Mouse (Mus musculus) testis, adult 2 months (tissue): ENCODE results near the gene Casp3. TPM values are rescaled to one million over a fixed set of nuclear protein-coding genes. Genes with fewer than 3 reads are reported as not detected.

Experiments
- H3K27ac ChIP-seq: fragments of 200-500 bp; 2 replicates; pipeline ENCODE4 v1.5.1; 2012; ENCODE audit warnings: low read depth, low read length; ENCODE audit not compliant: control insufficient read depth, insufficient read depth
- H3K27me3 ChIP-seq: fragments of 200-500 bp; 2 replicates; pipeline ENCODE4 v1.6.1; 2012; ENCODE audit warnings: mild to moderate bottlenecking, low read length, moderate library complexity; ENCODE audit not compliant: control insufficient read depth, insufficient read depth
- H3K36me3 ChIP-seq: fragments of 200-500 bp; 2 replicates; pipeline ENCODE4 v1.6.1; 2012; ENCODE audit warnings: mild to moderate bottlenecking, low read length; ENCODE audit not compliant: control insufficient read depth, insufficient read depth
- H3K4me1 ChIP-seq: fragments of 200-500 bp; 2 replicates; pipeline ENCODE4 v1.6.1; 2012; ENCODE audit warnings: low read length; ENCODE audit not compliant: control insufficient read depth, insufficient read depth
- H3K4me3 ChIP-seq: fragments of 200-500 bp; 2 replicates; pipeline ENCODE4 v1.5.1; 2012; ENCODE audit warnings: low read depth, mild to moderate bottlenecking, low read length, moderate library complexity, mixed read lengths; ENCODE audit not compliant: control insufficient read depth
- CTCF ChIP-seq: fragments of 200-500 bp; IDR thresholded peaks from 2 replicates; pipeline ENCODE4 v1.5.1; 2012; ENCODE audit warnings: low read depth, mild to moderate bottlenecking, inconsistent platforms, low read length, moderate library complexity; ENCODE audit not compliant: control insufficient read depth, insufficient read depth, insufficient replicate concordance
- POLR2A ChIP-seq: fragments of 200-500 bp; IDR thresholded peaks from 2 replicates; pipeline ENCODE4 v1.6.1; 2012; ENCODE audit warnings: low read depth, mild to moderate bottlenecking, inconsistent platforms, low read length, moderate library complexity; ENCODE audit not compliant: control insufficient read depth
- polyA plus RNA-seq: library from polyadenylated mRNA; depleted of rRNA; stranded (reverse); fragments of >200 nt; gene quantifications from 2 replicates; pipeline ENCODE4 v1.2.3, GENCODE M21; 2012

The Casp3 gene
- polyA plus RNA-seq, 1 experiment = 0.84 TPM

DNA sequence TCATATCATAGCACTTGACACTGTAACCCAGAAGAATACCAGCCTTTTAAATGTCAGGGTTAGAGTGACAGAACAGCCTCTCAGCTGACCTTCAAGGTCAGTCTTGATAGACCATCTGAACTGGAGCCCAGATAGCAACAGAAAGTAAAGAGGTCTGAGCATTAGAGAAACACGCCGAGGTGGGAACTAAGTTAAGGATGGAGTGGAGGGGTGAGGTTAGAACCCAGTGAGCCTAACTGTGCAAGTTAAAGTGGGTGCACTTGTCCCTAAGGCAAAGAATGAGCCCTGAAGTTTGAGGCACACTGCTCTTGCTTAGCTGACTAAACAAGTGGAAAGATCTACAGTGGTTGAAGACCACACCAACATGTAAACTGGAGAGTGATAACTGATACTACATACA lies 19.0 kb upstream of the Casp3 start:
- no peak for TF ChIP-seq CTCF
- no peak for TF ChIP-seq POLR2A
- Histone ChIP-seq H3K36me3 (no peaks in the 10 kb centered on the region), H3K4me3 (no peak overlapping the region), H3K4me1 (no peaks in the 10 kb centered on the region), H3K27ac (no peak overlapping the region), H3K27me3 (no peaks in the 10 kb centered on the region)

DNA sequence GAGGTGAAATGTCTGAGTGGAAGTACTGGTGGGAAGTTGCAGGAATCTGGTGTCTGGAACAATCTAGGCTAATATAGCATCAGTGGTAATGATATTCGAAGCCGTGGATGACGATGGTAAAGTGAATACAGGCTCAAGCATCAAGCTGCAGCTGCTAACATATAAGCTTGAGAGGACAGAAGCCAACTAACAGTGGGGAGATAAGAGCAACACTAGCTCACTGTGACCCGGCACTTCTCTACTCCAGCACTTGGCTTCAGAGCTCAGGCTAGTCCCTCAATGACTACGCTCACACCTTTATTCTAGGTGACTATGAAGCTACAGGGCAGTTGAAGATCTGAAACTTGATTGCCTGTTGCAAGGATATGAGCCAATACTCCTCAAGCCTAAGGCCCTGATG lies 18.3 kb upstream of the Casp3 start:
- H3K4me1 ChIP-seq = no peaks in the 10 kb centered on the region
- TF ChIP-seq CTCF (no peak), POLR2A (no peak)
- H3K27me3 ChIP-seq = no peaks in the 10 kb centered on the region
- no peak overlapping the region; the same call in 1 of the 2 replicates for H3K4me3 ChIP-seq
- H3K36me3 ChIP-seq = no peaks in the 10 kb centered on the region
- no peak overlapping the region for H3K27ac ChIP-seq

DNA sequence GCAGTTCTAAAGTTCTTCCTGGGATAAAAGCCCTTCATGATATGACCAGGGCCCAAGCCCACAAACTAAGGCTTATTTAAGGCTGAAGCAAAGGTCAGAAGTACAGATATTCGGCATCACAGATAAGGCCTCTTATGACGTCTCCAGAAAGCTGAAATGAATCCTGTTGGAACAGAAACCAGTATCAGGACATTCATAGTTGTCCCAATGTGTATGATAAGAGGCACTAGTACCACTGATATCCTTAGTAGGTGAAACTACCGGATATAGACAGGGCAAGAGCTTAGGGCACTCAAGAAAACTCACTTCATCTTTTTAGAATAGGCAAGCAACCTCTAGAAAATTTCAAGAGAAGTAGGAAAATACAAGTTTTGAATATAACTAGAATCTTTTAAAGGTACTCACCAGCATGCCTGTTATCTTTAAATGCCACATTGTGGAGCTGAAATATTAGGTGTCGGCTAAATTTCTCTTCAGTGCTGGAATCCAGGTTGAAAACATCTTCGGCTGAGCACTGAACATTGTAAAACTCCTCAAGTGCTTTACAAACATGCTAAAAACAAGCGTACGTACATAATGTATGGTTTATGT lies 17.7 kb upstream of the Casp3 start:
- Histone ChIP-seq H3K4me1 (no peaks in the 10 kb centered on the region), H3K4me3 (no peak overlapping the region), H3K27ac (no peak overlapping the region), H3K27me3 (no peaks in the 10 kb centered on the region), H3K36me3 (no peaks in the 10 kb centered on the region)
- TF ChIP-seq CTCF (no peak), POLR2A (no peak)

DNA sequence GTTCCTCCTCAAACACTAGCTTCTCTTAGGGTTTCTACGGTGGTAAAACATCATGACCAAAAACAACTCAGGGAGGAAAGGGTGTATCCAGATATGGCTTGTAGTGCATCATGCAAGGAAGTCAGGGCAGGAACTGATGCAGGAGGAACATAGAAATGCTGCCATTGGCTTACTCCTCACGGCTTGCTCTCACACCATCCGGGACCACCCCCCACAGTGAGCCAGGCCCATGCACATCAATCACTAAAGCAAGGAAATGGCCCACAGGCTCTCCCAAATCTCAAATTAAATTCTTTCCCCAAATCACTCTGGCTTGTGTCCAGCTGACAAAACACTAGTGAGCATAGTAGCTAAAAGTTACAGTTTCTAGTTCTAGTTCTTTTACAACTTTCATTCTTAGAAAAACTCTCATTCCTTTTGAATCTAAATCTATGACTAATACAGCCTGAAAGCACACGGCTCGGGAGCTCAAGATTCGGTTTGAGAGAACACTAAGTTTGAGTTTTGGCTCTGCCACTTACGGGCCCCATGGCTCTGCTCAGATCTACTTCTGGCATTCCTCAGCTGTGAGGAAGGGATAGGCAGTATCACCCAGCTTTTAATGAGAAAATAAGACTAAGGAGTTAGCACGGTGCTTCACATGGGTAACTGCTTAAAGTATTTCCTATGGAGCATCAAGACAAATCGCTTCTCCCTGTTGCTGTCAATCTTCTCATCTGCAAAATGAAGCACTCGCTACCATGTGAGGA lies 16.0 kb upstream of the Casp3 start:
- Histone ChIP-seq H3K27ac (no peak overlapping the region), H3K4me3 (no peak overlapping the region), H3K4me1 (no peaks in the 10 kb centered on the region), H3K36me3 (no peaks in the 10 kb centered on the region), H3K27me3 (no peaks in the 10 kb centered on the region)
- TF ChIP-seq CTCF = no peak
- no peak for TF ChIP-seq POLR2A

DNA sequence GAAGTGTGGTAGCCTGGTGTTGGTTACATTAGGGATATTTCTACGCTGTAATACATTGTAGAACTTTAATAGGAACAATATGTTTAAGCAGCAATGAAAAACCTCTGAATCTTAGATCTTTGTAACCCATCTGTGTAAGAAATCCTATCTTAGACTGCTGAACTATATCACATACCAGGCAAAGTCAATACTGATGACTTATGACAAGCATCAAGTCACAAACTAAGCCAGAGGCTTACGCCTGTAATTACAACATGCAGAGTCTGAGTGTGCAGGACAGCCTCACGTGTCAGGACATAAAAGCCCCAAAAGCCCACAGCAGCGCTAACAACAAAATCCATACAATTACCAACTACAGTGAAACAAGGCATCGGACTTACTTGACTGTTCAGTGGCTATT lies 13.5 kb upstream of the Casp3 start:
- H3K27me3 ChIP-seq = no peaks in the 10 kb centered on the region
- TF ChIP-seq CTCF (no peak), POLR2A (no peak)
- no peak overlapping the region for H3K4me3 ChIP-seq
- H3K4me1 ChIP-seq = no peaks in the 10 kb centered on the region
- H3K36me3 ChIP-seq = no peaks in the 10 kb centered on the region
- H3K27ac ChIP-seq = no peak overlapping the region

DNA sequence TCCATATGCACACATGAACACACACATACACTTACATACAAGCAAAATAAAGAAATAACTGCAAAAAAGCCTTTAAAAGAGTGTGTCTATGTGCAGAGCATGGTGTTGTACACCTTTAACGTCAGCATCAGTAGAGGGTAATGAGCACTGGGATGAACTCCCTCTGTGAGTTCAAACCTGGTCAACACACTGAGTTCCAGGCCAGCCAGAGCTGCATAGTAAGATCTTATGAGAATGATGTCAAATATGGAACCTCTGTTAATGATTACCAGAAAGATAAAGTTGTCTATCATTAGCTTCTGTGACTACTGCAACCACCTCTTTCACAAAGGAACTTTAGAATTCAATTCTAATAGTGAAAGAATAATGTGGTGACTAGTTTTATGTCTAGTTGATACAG lies 10.2 kb upstream of the Casp3 start:
- Histone ChIP-seq H3K27me3 (no peaks in the 10 kb centered on the region), H3K4me3 (no peak overlapping the region), H3K36me3 (no peaks in the 10 kb centered on the region), H3K4me1 (no peaks in the 10 kb centered on the region), H3K27ac (no peak overlapping the region)
- TF ChIP-seq POLR2A = no peak
- no peak for TF ChIP-seq CTCF

DNA sequence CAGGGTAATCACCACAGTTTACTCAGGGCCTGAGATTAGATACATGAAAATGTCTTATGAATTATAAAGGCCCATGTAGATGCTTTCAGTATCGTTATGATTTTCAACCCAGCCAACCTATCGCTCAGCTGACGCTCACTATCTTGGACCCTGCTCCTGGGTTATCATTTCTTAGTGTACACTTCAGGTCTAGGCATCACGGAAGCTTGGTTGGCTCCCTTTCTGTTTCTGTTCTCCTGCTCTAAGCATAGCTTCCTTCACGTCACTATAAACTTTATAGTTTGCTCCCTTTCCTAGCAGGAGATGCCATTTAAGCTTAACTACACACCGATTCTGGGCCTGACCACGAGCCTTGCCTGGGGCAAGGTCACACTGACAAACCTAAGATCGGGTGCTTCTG lies 5.5 kb upstream of the Casp3 start:
- TF ChIP-seq CTCF (no peak), POLR2A (no peak)
- no peaks in the 10 kb centered on the region for H3K36me3 ChIP-seq
- no peaks in the 10 kb centered on the region for H3K4me1 ChIP-seq
- no peaks in the 10 kb centered on the region for H3K27me3 ChIP-seq
- no peak overlapping the region for H3K27ac ChIP-seq
- H3K4me3 ChIP-seq = no peak overlapping the region
